Mouse (Mus musculus) intestine, postnatal 0 days (tissue): ENCODE results near the gene Themis. TPM values are rescaled to one million over a fixed set of nuclear protein-coding genes. Genes with fewer than 3 reads are reported as not detected.

Experiments
- ATAC-seq: fragments of 200-750 bp; cut with Nextera tagmentation; 2 replicates; pipeline ENCODE4 v1.8.0; 2017; ENCODE audit warnings: mild to moderate bottlenecking, moderate TSS enrichment, moderate library complexity
- H3K27ac ChIP-seq: fragments of 300-500 bp; sonication (generic); 2 replicates; pipeline ENCODE4 v1.5.1; 2014; ENCODE audit warnings: mild to moderate bottlenecking, low read depth, low read length, moderate library complexity
- H3K27me3 ChIP-seq: fragments of 300-500 bp; sonication (generic); replicated peaks from 2 replicates; pipeline ENCODE4 v1.6.1; 2014; ENCODE audit warnings: low read length, mixed read lengths; ENCODE audit not compliant: control insufficient read depth, insufficient read depth
- H3K36me3 ChIP-seq: fragments of 300-500 bp; sonication (generic); 2 replicates; pipeline ENCODE4 v1.6.1; 2014; ENCODE audit warnings: mild to moderate bottlenecking, moderate library complexity; ENCODE audit not compliant: control insufficient read depth, insufficient read depth
- H3K4me1 ChIP-seq: fragments of 300-500 bp; sonication (generic); replicated peaks from 2 replicates; pipeline ENCODE4 v1.6.1; 2014; ENCODE audit warnings: antibody characterized with exemption, low read length, mixed read lengths; ENCODE audit not compliant: control insufficient read depth, insufficient read depth
- H3K4me2 ChIP-seq: fragments of 300-500 bp; sonication (generic); replicated peaks from 2 replicates; pipeline ENCODE4 v1.6.1; 2014; ENCODE audit warnings: low read depth, mild to moderate bottlenecking, moderate library complexity
- H3K4me3 ChIP-seq: fragments of 300-500 bp; sonication (generic); 2 replicates; pipeline ENCODE4 v1.5.1; 2014; ENCODE audit warnings: low read depth, low read length
- H3K9ac ChIP-seq: fragments of 300-500 bp; sonication (generic); 2 replicates; pipeline ENCODE4 v1.6.1; 2014; ENCODE audit warnings: mild to moderate bottlenecking, low read depth, low read length
- H3K9me3 ChIP-seq: fragments of 300-500 bp; sonication (generic); 2 replicates; pipeline ENCODE4 v1.6.1; 2016; ENCODE audit warnings: mixed run types; ENCODE audit not compliant: control insufficient read depth
- CTCF ChIP-seq: sonication (generic); IDR thresholded peaks from 2 replicates; pipeline ENCODE4 v1.5.1; 2016; ENCODE audit warnings: low read depth, mild to moderate bottlenecking, control low read depth, antibody characterized with exemption, moderate library complexity
- whole genome bisulfite sequencing: fragments of 180-500 bp; shearing (Covaris S2); extraction: QIAGEN DNeasy Blood & Tissue Kit; methylation state at CpG from one replicate; pipeline ENCODE4 v1.1.7; 2014; 5-methylcytosine and 5-hydroxymethylcytosine counted together
- polyA plus RNA-seq: library from polyadenylated mRNA; unstranded; fragments of >200 nt; fragmentation: Nextera tagmentation; extraction: Ambion mirVana; gene quantifications from 2 replicates; pipeline ENCODE4 v1.2.1, GENCODE M21; 2015

Themis gene
- polyA plus RNA-seq, 1 experiment from 2014 or later = 0.07 TPM

DNA sequence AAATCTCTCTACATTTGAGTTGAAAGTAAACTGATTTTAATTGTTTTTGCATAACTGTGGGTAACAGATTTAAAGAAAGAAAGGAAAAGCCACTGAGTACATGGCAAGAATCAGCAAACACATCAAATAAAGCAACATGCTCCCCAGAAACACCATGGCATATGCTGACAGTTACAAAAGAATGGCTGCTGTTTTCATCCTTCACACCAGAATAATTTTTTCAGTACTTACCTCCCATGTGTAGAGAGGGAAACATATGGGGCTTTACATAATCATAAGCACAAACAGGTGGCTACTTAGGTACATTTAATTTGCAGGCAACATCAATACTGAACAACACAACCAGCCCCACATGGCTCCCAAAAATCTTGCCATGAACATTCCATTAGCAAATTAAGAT lies 86.8 kb downstream of the Themis start:
- Histone ChIP-seq H3K27me3 (no peaks in the 10 kb centered on the region), H3K4me1 (no peaks in the 10 kb centered on the region), H3K36me3 (no peaks in the 10 kb centered on the region), H3K9me3 (no peaks in the 10 kb centered on the region), H3K4me3 (no peak overlapping the region), H3K4me2 (no peak overlapping the region), H3K27ac (no peak overlapping the region), H3K9ac (no peak overlapping the region)
- no peak for ATAC-seq
- no peak for TF ChIP-seq CTCF

DNA sequence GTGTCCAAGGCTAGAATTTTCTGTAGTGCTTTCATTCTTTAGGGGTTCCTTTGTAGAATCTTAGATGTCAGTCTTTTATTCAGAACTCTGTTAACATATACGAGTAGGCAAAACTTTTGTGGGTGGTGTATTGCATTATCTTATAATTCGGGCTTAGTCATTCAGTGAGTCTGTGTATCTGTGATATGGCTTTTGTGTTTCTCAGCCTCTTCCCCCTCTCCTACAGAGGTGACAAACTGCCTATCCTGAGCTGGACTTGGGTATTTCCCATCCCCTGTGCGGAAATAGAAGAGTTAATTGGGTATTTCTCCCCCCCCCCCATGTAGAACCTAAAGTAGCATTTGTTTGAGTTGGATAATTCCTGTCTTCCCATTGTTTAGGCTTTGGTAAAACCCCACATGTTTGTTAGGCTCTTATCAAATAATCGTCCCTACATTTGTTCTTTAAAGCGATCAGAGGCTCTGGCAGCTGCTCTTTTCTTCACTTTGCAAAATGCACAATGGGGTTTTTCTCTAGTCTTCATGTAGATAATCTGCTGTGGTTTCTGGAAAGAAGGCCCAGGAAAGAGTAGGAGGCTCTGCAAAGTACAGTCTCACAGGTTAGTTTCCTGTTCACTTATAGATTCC lies 108.7 kb downstream of the Themis start:
- 69% methylated on average over 5 of the region's 5 CpGs for WGBS
- H3K9ac ChIP-seq = no peak overlapping the region
- no peak overlapping the region for H3K27ac ChIP-seq
- H3K27me3 ChIP-seq = no peaks in the 10 kb centered on the region
- H3K4me2 ChIP-seq = no peak overlapping the region
- ATAC-seq = no peak
- H3K4me1 ChIP-seq = no peaks in the 10 kb centered on the region
- no peak overlapping the region for H3K4me3 ChIP-seq
- H3K9me3 ChIP-seq = no peaks in the 10 kb centered on the region
- H3K36me3 ChIP-seq = no peaks in the 10 kb centered on the region
- TF ChIP-seq CTCF = no peak

DNA sequence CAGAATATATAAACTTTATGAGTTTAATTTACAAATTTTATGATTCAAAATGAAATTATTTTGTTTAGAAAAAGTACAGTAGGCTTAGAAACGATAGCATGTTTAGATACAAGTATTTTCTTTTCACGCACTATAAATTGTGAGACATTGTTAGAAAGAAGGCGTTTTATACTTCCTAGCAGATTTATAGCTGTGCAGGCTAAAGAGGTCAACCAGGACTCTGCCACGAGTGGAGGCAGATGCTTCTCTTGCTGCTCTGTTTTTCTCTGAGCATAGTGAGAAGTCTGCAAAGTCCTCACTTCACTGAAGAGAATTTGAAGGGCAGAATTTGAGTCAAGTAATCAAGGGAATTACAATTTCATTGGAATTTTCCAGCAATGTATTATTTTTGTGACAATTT lies 131.3 kb downstream of the Themis start:
- no peaks in the 10 kb centered on the region for H3K9me3 ChIP-seq
- H3K4me1 ChIP-seq = no peaks in the 10 kb centered on the region
- no peaks in the 10 kb centered on the region for H3K27me3 ChIP-seq
- H3K4me2 ChIP-seq = no peak overlapping the region
- no peak overlapping the region for H3K27ac ChIP-seq
- no peak for TF ChIP-seq CTCF
- H3K4me3 ChIP-seq = no peak overlapping the region
- H3K9ac ChIP-seq = no peak overlapping the region
- WGBS = 59% methylated on average over 4 of the region's 4 CpGs
- H3K36me3 ChIP-seq = no peaks in the 10 kb centered on the region
- ATAC-seq = no peak

DNA sequence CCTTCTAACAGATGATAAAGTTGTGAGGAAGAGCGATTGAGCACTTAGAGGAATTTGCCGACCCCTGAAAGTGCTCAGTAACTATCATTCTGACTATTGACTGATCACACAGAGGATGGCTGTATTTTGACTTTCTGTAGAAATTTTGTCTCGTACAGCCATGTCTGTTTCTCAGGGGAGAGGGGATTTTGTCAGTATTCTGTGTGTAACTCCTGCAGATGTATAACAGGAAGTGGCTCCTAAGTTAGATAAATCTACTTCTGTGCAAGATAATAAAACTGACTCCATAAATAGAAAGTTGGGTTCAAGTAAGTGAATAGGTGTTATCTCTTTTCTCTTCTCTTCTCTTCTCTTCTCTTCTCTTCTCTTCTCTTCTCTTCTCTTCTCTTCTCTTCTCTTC lies 137.0 kb downstream of the Themis start:
- Histone ChIP-seq H3K27ac (no peak overlapping the region), H3K4me3 (no peak overlapping the region), H3K9me3 (no peaks in the 10 kb centered on the region), H3K9ac (no peak overlapping the region), H3K27me3 (no peaks in the 10 kb centered on the region), H3K36me3 (no peaks in the 10 kb centered on the region), H3K4me1 (no peaks in the 10 kb centered on the region), H3K4me2 (no peak overlapping the region)
- TF ChIP-seq CTCF = no peak
- no peak for ATAC-seq
- 57% methylated on average over 3 of the region's 3 CpGs for WGBS

DNA sequence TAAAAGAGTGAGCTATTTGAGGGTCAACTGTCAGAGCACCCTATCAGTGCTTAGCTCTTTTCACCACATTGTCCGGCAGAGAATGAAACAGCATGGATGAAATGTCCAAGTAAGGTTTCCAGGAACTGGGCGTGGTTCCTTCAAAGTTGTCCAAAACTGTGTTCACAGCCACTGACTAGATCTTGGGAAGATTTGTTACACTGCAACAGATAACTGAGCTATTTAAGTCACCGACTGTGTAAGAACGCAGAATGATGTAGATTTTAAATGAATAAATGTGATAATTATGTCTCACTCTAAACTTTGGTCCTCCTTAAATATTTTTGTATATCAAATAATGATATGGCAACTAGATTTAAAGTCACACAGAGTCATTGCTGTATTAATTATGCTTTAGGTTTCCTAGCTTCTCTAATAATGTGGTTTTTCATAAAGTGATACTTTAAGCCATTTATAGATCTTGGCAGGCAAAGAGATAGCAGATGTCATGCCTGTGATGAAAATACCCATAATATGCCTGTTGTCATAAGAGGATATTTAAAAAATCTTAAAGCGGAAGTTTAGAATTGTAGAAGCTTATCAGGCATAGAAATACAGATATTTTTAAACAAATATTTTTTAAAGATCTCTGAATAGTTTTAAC lies 143.9 kb downstream of the Themis start:
- Histone ChIP-seq H3K4me2 (no peak overlapping the region), H3K9ac (no peak overlapping the region), H3K27ac (no peak overlapping the region), H3K36me3 (no peaks in the 10 kb centered on the region), H3K4me3 (no peak overlapping the region), H3K4me1 (no peaks in the 10 kb centered on the region), H3K9me3 (no peaks in the 10 kb centered on the region), H3K27me3 (no peaks in the 10 kb centered on the region)
- WGBS = 89% methylated on average over 5 of the region's 5 CpGs
- no peak for ATAC-seq
- TF ChIP-seq CTCF = no peak

DNA sequence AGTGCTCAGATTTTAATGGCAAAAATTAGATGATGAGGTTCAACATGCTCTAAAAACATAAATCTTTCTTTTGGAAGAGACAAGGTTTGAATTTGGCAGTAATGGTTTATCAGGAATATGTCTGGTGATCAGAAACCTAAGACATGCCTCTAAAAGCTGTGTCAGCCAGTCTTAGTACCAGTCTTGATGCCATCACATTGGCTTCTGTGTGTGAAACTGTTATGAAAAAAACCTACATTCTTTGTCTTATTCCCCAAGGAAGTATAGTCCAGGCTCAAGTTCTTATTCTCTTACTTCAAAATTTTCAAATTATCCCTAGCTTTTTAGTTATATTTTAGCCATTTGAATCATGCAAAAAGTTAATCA lies 144.4 kb downstream of the Themis start:
- no peak overlapping the region for H3K4me2 ChIP-seq
- no peak for ATAC-seq
- no peaks in the 10 kb centered on the region for H3K4me1 ChIP-seq
- no peak overlapping the region for H3K9ac ChIP-seq
- H3K27ac ChIP-seq = no peak overlapping the region
- no peak overlapping the region for H3K4me3 ChIP-seq
- no peaks in the 10 kb centered on the region for H3K9me3 ChIP-seq
- H3K36me3 ChIP-seq = no peaks in the 10 kb centered on the region
- TF ChIP-seq CTCF = no peak
- H3K27me3 ChIP-seq = no peaks in the 10 kb centered on the region

DNA sequence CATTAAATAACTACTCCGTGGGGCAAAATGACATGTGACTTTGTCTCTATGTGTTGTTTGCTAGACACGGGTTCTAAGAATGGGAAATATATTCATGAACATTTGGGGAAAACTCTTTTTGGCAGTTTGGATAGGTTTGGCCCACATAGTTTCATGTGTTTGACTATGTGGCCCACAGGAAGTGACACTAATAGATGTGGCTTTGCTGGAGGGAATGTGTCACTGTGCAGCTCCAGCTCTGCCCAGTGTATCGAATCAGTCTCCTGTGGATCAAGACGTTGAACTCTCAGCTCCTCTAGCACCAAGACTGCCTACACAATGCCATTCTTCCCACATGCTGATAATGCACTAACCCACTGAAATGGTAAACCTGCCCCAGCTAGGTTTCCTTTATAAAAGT lies 148.0 kb downstream of the Themis start:
- 76% methylated on average over 4 of the region's 4 CpGs for WGBS
- Histone ChIP-seq H3K4me1 (no peaks in the 10 kb centered on the region), H3K27ac (no peak overlapping the region), H3K27me3 (no peaks in the 10 kb centered on the region), H3K9me3 (no peaks in the 10 kb centered on the region), H3K4me2 (no peak overlapping the region), H3K9ac (no peak overlapping the region), H3K4me3 (no peak overlapping the region), H3K36me3 (no peaks in the 10 kb centered on the region)
- no peak for TF ChIP-seq CTCF
- no peak for ATAC-seq
